17 mouse cellular contexts compared by ENCODE assay signal in the genomic region with DNA sequence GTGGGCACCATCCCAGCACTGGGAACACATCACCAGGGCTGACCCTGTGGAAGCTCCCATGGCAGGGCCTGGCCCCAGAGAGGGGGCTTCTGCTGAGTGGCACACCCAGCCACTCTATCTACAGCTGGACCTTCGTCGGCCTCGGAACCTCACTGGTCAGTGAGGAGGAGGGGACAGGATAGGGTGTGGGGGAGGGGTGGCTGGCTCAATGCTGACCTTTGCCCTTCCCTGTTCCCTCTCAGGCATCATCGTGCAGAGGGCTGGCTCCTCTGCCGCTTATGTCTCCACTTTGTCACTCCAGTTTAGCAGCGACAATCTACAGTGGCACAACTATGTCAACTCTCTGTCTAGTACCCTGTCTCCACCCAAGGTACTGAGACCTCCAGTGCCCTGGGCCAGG. TPM values are rescaled to one million over a fixed set of nuclear protein-coding genes. Genes with fewer than 3 reads are reported as not detected.
DNase-seq lines count a peak whose midpoint lies in the region; ATAC-seq lines count a peak whose summit lies in the region.
"Had no signal": no experiment of that assay in that cellular context is flagged by ENCODE, and none has a peak within 500 bp of the region (broad histone marks: within the 10 kb centered on the region; RNA-seq: fewer than 3 reads in every experiment).

No protein-coding gene starts in this region.

- no peak overlapping the region for H3K27ac ChIP-seq in hindbrain, embryonic 12.5 days
- no peak overlapping the region for H3K27ac ChIP-seq in hindbrain, embryonic 13.5 days
- H3K27ac ChIP-seq in liver, embryonic 11.5 days (ENCODE audit: low read depth, low read length), result no peak overlapping the region
- no peak overlapping the region for H3K27ac ChIP-seq in liver, embryonic 12.5 days
- H3K27ac ChIP-seq in heart, embryonic 11.5 days (ENCODE audit: low read depth, low read length), result no peak overlapping the region
- H3K27ac ChIP-seq: embryonic facial prominence, embryonic 12.5 days; forebrain, embryonic 15.5 days; lung, embryonic 15.5 days; neural tube, embryonic 12.5 days had no signal

- no peak overlapping the region for H3K4me3 ChIP-seq in hindbrain, embryonic 12.5 days
- H3K4me3 ChIP-seq in hindbrain, embryonic 13.5 days, result no peak overlapping the region
- no peak overlapping the region for H3K4me3 ChIP-seq in liver, embryonic 11.5 days (ENCODE audit: low read depth, low read length)
- H3K4me3 ChIP-seq in liver, embryonic 12.5 days, result no peak overlapping the region
- no peak overlapping the region for H3K4me3 ChIP-seq in heart, embryonic 11.5 days (ENCODE audit: low read depth, low read length)
- H3K4me3 ChIP-seq: embryonic facial prominence, embryonic 12.5 days; erythroblast, embryonic 14.5 days; forebrain, embryonic 15.5 days; lung, embryonic 15.5 days; neural tube, embryonic 12.5 days had no signal

- H3K4me2 ChIP-seq in hindbrain, embryonic 12.5 days (replicated peaks), result no peak overlapping the region
- H3K4me2 ChIP-seq in hindbrain, embryonic 13.5 days, result no peak overlapping the region
- no peak overlapping the region for H3K4me2 ChIP-seq in liver, embryonic 11.5 days
- no peak overlapping the region for H3K4me2 ChIP-seq in liver, embryonic 12.5 days
- no peak overlapping the region for H3K4me2 ChIP-seq in heart, embryonic 11.5 days
- H3K4me2 ChIP-seq: embryonic facial prominence, embryonic 12.5 days; forebrain, embryonic 15.5 days; lung, embryonic 15.5 days; neural tube, embryonic 12.5 days had no signal

- no peaks in the 10 kb centered on the region for H3K36me3 ChIP-seq in hindbrain, embryonic 12.5 days
- H3K36me3 ChIP-seq in hindbrain, embryonic 13.5 days, result no peaks in the 10 kb centered on the region
- no peaks in the 10 kb centered on the region for H3K36me3 ChIP-seq in liver, embryonic 11.5 days (ENCODE audit: control insufficient read depth, insufficient read depth, low read length)
- H3K36me3 ChIP-seq in liver, embryonic 12.5 days, result no peaks in the 10 kb centered on the region
- H3K36me3 ChIP-seq in heart, embryonic 11.5 days (ENCODE audit: control insufficient read depth, insufficient read depth, low read length), result no peaks in the 10 kb centered on the region
- H3K36me3 ChIP-seq: embryonic facial prominence, embryonic 12.5 days; forebrain, embryonic 15.5 days; lung, embryonic 15.5 days; neural tube, embryonic 12.5 days had no signal

- intact Hi-C loops in heart, postnatal 14 days (cut with DNase I), result no loop called here

- no peaks in the 10 kb centered on the region for H3K4me1 ChIP-seq in hindbrain, embryonic 12.5 days
- H3K4me1 ChIP-seq in hindbrain, embryonic 13.5 days (replicated peaks), result no peaks in the 10 kb centered on the region
- H3K4me1 ChIP-seq in liver, embryonic 11.5 days (replicated peaks; ENCODE audit: control insufficient read depth, insufficient read depth, low read length), result no peaks in the 10 kb centered on the region
- H3K4me1 ChIP-seq in liver, embryonic 12.5 days, result no peaks in the 10 kb centered on the region
- no peaks in the 10 kb centered on the region for H3K4me1 ChIP-seq in heart, embryonic 11.5 days (ENCODE audit: control insufficient read depth, insufficient read depth, low read length)
- H3K4me1 ChIP-seq: embryonic facial prominence, embryonic 12.5 days; forebrain, embryonic 15.5 days; lung, embryonic 15.5 days; neural tube, embryonic 12.5 days had no signal

- ATAC-seq in hindbrain, embryonic 12.5 days (ENCODE audit: low FRiP score), result no peak
- no peak for ATAC-seq in hindbrain, embryonic 13.5 days (ENCODE audit: low FRiP score)
- ATAC-seq in liver, embryonic 11.5 days (replicated peaks; ENCODE audit: low FRiP score), result no peak; the same call in 1 of the 2 replicates
- ATAC-seq in liver, embryonic 12.5 days, result peak; percentile 25; the same call in 1 of the 2 replicates
- no peak for ATAC-seq in heart, embryonic 11.5 days (replicated peaks; ENCODE audit: insufficient number of reproducible peaks, low FRiP score, low TSS enrichment)
- ATAC-seq: forebrain, embryonic 15.5 days had no signal

- H3K27me3 ChIP-seq in hindbrain, embryonic 12.5 days, result no peaks in the 10 kb centered on the region
- H3K27me3 ChIP-seq in hindbrain, embryonic 13.5 days, result no peaks in the 10 kb centered on the region
- H3K27me3 ChIP-seq in liver, embryonic 11.5 days (replicated peaks; ENCODE audit: control insufficient read depth, insufficient read depth, low read length), result no peaks in the 10 kb centered on the region
- no peaks in the 10 kb centered on the region for H3K27me3 ChIP-seq in liver, embryonic 12.5 days (replicated peaks)
- 0 out of 2 replicates have a peak, but pooled peaks cover 3% of the 10 kb centered on the region for H3K27me3 ChIP-seq in heart, embryonic 11.5 days (ENCODE audit: control insufficient read depth, insufficient read depth, low read length)
- H3K27me3 ChIP-seq: embryonic facial prominence, embryonic 12.5 days; forebrain, embryonic 15.5 days; lung, embryonic 15.5 days; neural tube, embryonic 12.5 days had no signal

- WGBS in hindbrain, embryonic 12.5 days, result 23% methylated on average over 6 of the region's 6 CpGs
- WGBS in hindbrain, embryonic 13.5 days, result 22% methylated on average over 6 of the region's 6 CpGs
- 37% methylated on average over 6 of the region's 6 CpGs for WGBS in liver, embryonic 11.5 days
- WGBS in liver, embryonic 12.5 days (ENCODE audit: insufficient replicate concordance), result 34% methylated on average over 6 of the region's 6 CpGs
- 18% methylated on average over 6 of the region's 6 CpGs for WGBS in heart, embryonic 11.5 days (ENCODE audit: insufficient replicate concordance)

- peak overlapping the region; percentile 4; the same call in 1 of the 2 replicates for H3K9ac ChIP-seq in hindbrain, embryonic 12.5 days
- no peak overlapping the region for H3K9ac ChIP-seq in hindbrain, embryonic 13.5 days
- H3K9ac ChIP-seq in liver, embryonic 11.5 days (ENCODE audit: low read depth, low read length), result no peak overlapping the region
- H3K9ac ChIP-seq in liver, embryonic 12.5 days, result no peak overlapping the region
- H3K9ac ChIP-seq in heart, embryonic 11.5 days (ENCODE audit: low read depth, low read length), result no peak overlapping the region
- H3K9ac ChIP-seq: embryonic facial prominence, embryonic 12.5 days; forebrain, embryonic 15.5 days; lung, embryonic 15.5 days; neural tube, embryonic 12.5 days had no signal

- DNase-seq in liver, result peak; percentile 26
- no peak for DNase-seq in liver, embryonic 11.5 days (ENCODE audit: low spot score)
- no peak for DNase-seq in heart, postnatal 14 days
- DNase-seq: adrenal gland, postnatal 36 days; B cell, adult 2 months; gastrocnemius, postnatal 25 days; lung, postnatal 4 days; thymus, postnatal 4 days had no signal

- no peaks in the 10 kb centered on the region for H3K9me3 ChIP-seq in hindbrain, embryonic 12.5 days (replicated peaks)
- H3K9me3 ChIP-seq in hindbrain, embryonic 13.5 days, result no peaks in the 10 kb centered on the region
- no peaks in the 10 kb centered on the region for H3K9me3 ChIP-seq in liver, embryonic 11.5 days (ENCODE audit: control insufficient read depth, low read length)
- H3K9me3 ChIP-seq in liver, embryonic 12.5 days (replicated peaks), result no peaks in the 10 kb centered on the region
- H3K9me3 ChIP-seq in heart, embryonic 11.5 days (replicated peaks; ENCODE audit: control insufficient read depth, low read length), result no peaks in the 10 kb centered on the region
- H3K9me3 ChIP-seq: embryonic facial prominence, embryonic 12.5 days; forebrain, embryonic 15.5 days; lung, embryonic 15.5 days; neural tube, embryonic 12.5 days had no signal

RNA-seq across cellular contexts. Expression of a gene that starts 18.7 kb away (rescaled TPM):
- polyA plus RNA-seq in hindbrain, embryonic 12.5 days (2016; fragmentation: Nextera tagmentation; extraction: Ambion mirVana), result 0.34 and 0.40 TPM in 2 replicates
- 0.14 and 0.25 TPM in 2 replicates for polyA plus RNA-seq in hindbrain, embryonic 13.5 days (2015; fragmentation: Nextera tagmentation; extraction: Ambion mirVana)
- 0.05 and 0.16 TPM in 2 replicates for polyA plus RNA-seq in liver, embryonic 11.5 days (2014; fragmentation: Nextera tagmentation; extraction: Ambion mirVana)
- 0.04 TPM in 1 of 2 replicates, not detected in the other for polyA plus RNA-seq in liver, embryonic 12.5 days (2016; fragmentation: Nextera tagmentation; extraction: Ambion mirVana)
- polyA plus RNA-seq in heart, embryonic 11.5 days (2014; fragmentation: Nextera tagmentation; extraction: Ambion mirVana), result 0.41 and 0.54 TPM in 2 replicates
- total RNA-seq in heart, postnatal 14 days (2021), result under 1 TPM; 0.43 to 0.51 TPM
- polyA plus RNA-seq: erythroblast, embryonic 14.5 days had no signal

RNA-seq across cellular contexts. Expression of a gene that starts 21.1 kb away (rescaled TPM):
- polyA plus RNA-seq in hindbrain, embryonic 12.5 days (2016; fragmentation: Nextera tagmentation; extraction: Ambion mirVana), result 21.2 and 22.2 TPM in 2 replicates
- polyA plus RNA-seq in hindbrain, embryonic 13.5 days (2015; fragmentation: Nextera tagmentation; extraction: Ambion mirVana), result 22.0 and 22.5 TPM in 2 replicates
- 5.3 and 6.9 TPM in 2 replicates for polyA plus RNA-seq in liver, embryonic 11.5 days (2014; fragmentation: Nextera tagmentation; extraction: Ambion mirVana)
- 2.9 and 3.9 TPM in 2 replicates for polyA plus RNA-seq in liver, embryonic 12.5 days (2016; fragmentation: Nextera tagmentation; extraction: Ambion mirVana)
- polyA plus RNA-seq in heart, embryonic 11.5 days (2014; fragmentation: Nextera tagmentation; extraction: Ambion mirVana), result 17.3 and 17.8 TPM in 2 replicates
- 10 to 100 TPM; 13.8 to 16.4 TPM for total RNA-seq in heart, postnatal 14 days (2021)
